Mouse (Mus musculus) erythroblast, embryonic 14.5 days (primary cell): ENCODE data around the gene Dbndd2.

ENCODE experiments used
- GATA1 ChIP-seq: IDR thresholded peaks from 2 replicates; pipeline ENCODE4 v1.6.1; 2012; ENCODE audit warnings: low read length, inconsistent platforms, mixed read lengths
- TAL1 ChIP-seq: IDR thresholded peaks from 3 replicates; pipeline ENCODE4 v1.6.1; 2012; ENCODE audit warnings: low read length, inconsistent platforms, mixed read lengths

GRCm38 (mm10) chr2:164441155-164441554 is 44.8 kb upstream of the Dbndd2 start:
- TF ChIP-seq GATA1, result no peak
- no peak for TF ChIP-seq TAL1
